Mouse (Mus musculus) kidney, embryonic 16.5 days (tissue): ENCODE data around the gene Pskh1. TPM values are rescaled to one million over a fixed set of nuclear protein-coding genes. Genes with fewer than 3 reads are reported as not detected.

Experiments
- ATAC-seq: fragments of 200-750 bp; cut with Nextera tagmentation; 2 replicates; pipeline ENCODE4 v1.8.0; 2017; ENCODE audit warnings: moderate TSS enrichment; ENCODE audit not compliant: low FRiP score, low TSS enrichment
- H3K27ac ChIP-seq: fragments of 300-500 bp; sonication (generic); 2 replicates; pipeline ENCODE4 v1.5.1; 2014; ENCODE audit warnings: low read length
- H3K27me3 ChIP-seq: fragments of 300-500 bp; sonication (generic); 2 replicates; pipeline ENCODE4 v1.6.1; 2014; ENCODE audit warnings: low read length, control low read depth, mixed read lengths; ENCODE audit not compliant: insufficient read depth
- H3K36me3 ChIP-seq: fragments of 300-500 bp; sonication (generic); 2 replicates; pipeline ENCODE4 v1.6.1; 2014; ENCODE audit warnings: low read length, control low read depth, mixed read lengths; ENCODE audit not compliant: insufficient read depth
- H3K4me1 ChIP-seq: fragments of 300-500 bp; sonication (generic); 2 replicates; pipeline ENCODE4 v1.6.1; 2014; ENCODE audit warnings: low read length, control low read depth, mixed read lengths; ENCODE audit not compliant: insufficient read depth
- H3K4me2 ChIP-seq: fragments of 300-500 bp; sonication (generic); replicated peaks from 2 replicates; pipeline ENCODE4 v1.6.1; 2014; ENCODE audit warnings: low read depth, low read length
- H3K4me3 ChIP-seq: fragments of 300-500 bp; sonication (generic); 2 replicates; pipeline ENCODE4 v1.5.1; 2014; ENCODE audit warnings: mild to moderate bottlenecking, low read length
- H3K9ac ChIP-seq: fragments of 300-500 bp; sonication (generic); replicated peaks from 2 replicates; pipeline ENCODE4 v1.6.1; 2014; ENCODE audit warnings: low read length
- H3K9me3 ChIP-seq: fragments of 300-500 bp; sonication (generic); 2 replicates; pipeline ENCODE4 v1.6.1; 2016; ENCODE audit warnings: low read length, control low read depth
- WGBS: fragments of 180-500 bp; shearing (Covaris S2); extraction: QIAGEN DNeasy Blood & Tissue Kit; methylation state at CpG from one replicate; pipeline ENCODE4 v1.1.7; 2014; 5-methylcytosine and 5-hydroxymethylcytosine counted together
- polyA plus RNA-seq: library from polyadenylated mRNA; unstranded; fragments of >200 nt; fragmentation: Nextera tagmentation; extraction: Ambion mirVana; gene quantifications from 2 replicates; pipeline ENCODE4 v1.2.1, GENCODE M21; 2015

The Pskh1 gene
- polyA plus RNA-seq, 1 experiment from 2014 or later: 46.7 TPM

GRCm38 (mm10) chr8:105931271-105931670 lies 31.0 kb downstream of the Pskh1 start:
- Histone ChIP-seq H3K27me3 (no peaks in the 10 kb centered on the region), H3K9ac (no peak overlapping the region), H3K4me1 (peaks cover 5% of the 10 kb centered on the region), H3K9me3 (no peaks in the 10 kb centered on the region), H3K4me3 (no peak overlapping the region), H3K36me3 (peaks cover 13% of the 10 kb centered on the region; the same call in 1 of the 2 replicates), H3K27ac (no peak overlapping the region), H3K4me2 (no peak overlapping the region)
- ATAC-seq: no peak
- WGBS: 93% methylated on average over 3 of the region's 3 CpGs

- 95% methylated on average over 11 of the region's 11 CpGs for WGBS
- Histone ChIP-seq H3K4me2 (no peak overlapping the region), H3K9me3 (no peaks in the 10 kb centered on the region), H3K27me3 (no peaks in the 10 kb centered on the region), H3K4me3 (no peak overlapping the region), H3K4me1 (peaks cover 8% of the 10 kb centered on the region), H3K27ac (no peak overlapping the region), H3K36me3 (peaks cover 13% of the 10 kb centered on the region; the same call in 1 of the 2 replicates), H3K9ac (no peak overlapping the region)
- ATAC-seq: no peak
Measured at GRCm38 (mm10) chr8:105932525-105932924, 32.3 kb downstream of the Pskh1 start.

DNA sequence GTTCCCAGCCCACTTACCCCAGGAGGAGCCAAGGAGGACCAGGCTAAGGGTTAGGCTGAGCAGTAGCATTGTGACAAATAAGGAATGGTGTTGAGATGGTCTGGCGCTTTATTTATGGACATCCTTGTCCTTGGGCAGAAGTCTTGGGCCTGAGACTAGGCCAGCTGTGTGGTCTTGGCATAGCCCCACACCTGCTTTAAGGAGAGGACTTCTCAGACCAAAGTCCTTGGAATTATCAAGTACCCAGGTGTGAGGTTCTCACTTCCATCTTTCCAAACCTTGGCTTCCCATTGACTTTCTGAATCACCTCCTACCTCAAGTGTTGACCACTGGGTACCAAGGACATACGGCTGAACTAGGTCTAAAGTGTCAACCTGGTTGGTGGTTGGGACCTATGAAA lies 33.5 kb downstream of the Pskh1 start, which contains the start of gene Ctrl:
Gene Ctrl (minus strand): TSS at position 101 of the 400 bp plus-strand sequence.
- H3K9me3 ChIP-seq: no peaks in the 10 kb centered on the region
- H3K4me3 ChIP-seq: no peak within 1 kb of the TSS
- no peak within 1 kb of the TSS for H3K27ac ChIP-seq
- no peak for ATAC-seq
- no peak within 1 kb of the TSS for H3K9ac ChIP-seq
- no peak within 1 kb of the TSS for H3K4me2 ChIP-seq
- H3K27me3 ChIP-seq: no peaks in the 10 kb centered on the region
- 85% methylated on average over 2 of the region's 2 CpGs for WGBS
- H3K4me1 ChIP-seq: peaks cover 15% of the 10 kb centered on the region
- peaks cover 13% of the 10 kb centered on the region; the same call in 1 of the 2 replicates for H3K36me3 ChIP-seq

- Histone ChIP-seq H3K9me3 (no peaks in the 10 kb centered on the region), H3K27me3 (no peaks in the 10 kb centered on the region), H3K27ac (no peak overlapping the region), H3K4me1 (peaks cover 15% of the 10 kb centered on the region), H3K9ac (no peak overlapping the region), H3K4me2 (no peak overlapping the region), H3K4me3 (no peak overlapping the region), H3K36me3 (peaks cover 8% of the 10 kb centered on the region; the same call in 1 of the 2 replicates)
- no peak for ATAC-seq
- WGBS: 80% methylated on average over 6 of the region's 6 CpGs
Measured at GRCm38 (mm10) chr8:105935105-105935504, 34.9 kb downstream of the Pskh1 start.

GRCm38 (mm10) chr8:105935863-105936603 lies 35.8 kb downstream of the Pskh1 start:
- WGBS: 38% methylated on average over 7 of the region's 7 CpGs
- ATAC-seq: no peak

GRCm38 (mm10) chr8:105936866-105937475 lies 36.7 kb downstream of the Pskh1 start:
- H3K9me3 ChIP-seq: no peaks in the 10 kb centered on the region
- WGBS: under 1% methylated on average over 30 of the region's 30 CpGs
- peaks cover 9% of the 10 kb centered on the region; the same call in 1 of the 2 replicates for H3K36me3 ChIP-seq
- peak; percentile 93 for ATAC-seq
- no peaks in the 10 kb centered on the region for H3K27me3 ChIP-seq
- H3K4me3 ChIP-seq: peak overlapping the region; percentile 67
- peak overlapping the region; percentile 95 for H3K4me2 ChIP-seq
- H3K9ac ChIP-seq: peak overlapping the region; percentile 82
- H3K4me1 ChIP-seq: peaks cover 15% of the 10 kb centered on the region
- peak overlapping the region; percentile 89 for H3K27ac ChIP-seq

More at GRCm38 (mm10) chr8:105935863-105936603, 35.8 kb downstream of the Pskh1 start:
- no peaks in the 10 kb centered on the region for H3K9me3 ChIP-seq
- peak overlapping the region; percentile 67 for H3K4me3 ChIP-seq
- no peaks in the 10 kb centered on the region for H3K27me3 ChIP-seq
- 0 out of 2 replicates have a peak, but pooled peaks cover 4% of the 10 kb centered on the region for H3K36me3 ChIP-seq
- peak overlapping the region; percentile 95 for H3K4me2 ChIP-seq
- peaks cover 15% of the 10 kb centered on the region for H3K4me1 ChIP-seq
- peak overlapping the region; percentile 82 for H3K9ac ChIP-seq
- H3K27ac ChIP-seq: peak overlapping the region; percentile 89; the same call in 1 of the 2 replicates

DNA sequence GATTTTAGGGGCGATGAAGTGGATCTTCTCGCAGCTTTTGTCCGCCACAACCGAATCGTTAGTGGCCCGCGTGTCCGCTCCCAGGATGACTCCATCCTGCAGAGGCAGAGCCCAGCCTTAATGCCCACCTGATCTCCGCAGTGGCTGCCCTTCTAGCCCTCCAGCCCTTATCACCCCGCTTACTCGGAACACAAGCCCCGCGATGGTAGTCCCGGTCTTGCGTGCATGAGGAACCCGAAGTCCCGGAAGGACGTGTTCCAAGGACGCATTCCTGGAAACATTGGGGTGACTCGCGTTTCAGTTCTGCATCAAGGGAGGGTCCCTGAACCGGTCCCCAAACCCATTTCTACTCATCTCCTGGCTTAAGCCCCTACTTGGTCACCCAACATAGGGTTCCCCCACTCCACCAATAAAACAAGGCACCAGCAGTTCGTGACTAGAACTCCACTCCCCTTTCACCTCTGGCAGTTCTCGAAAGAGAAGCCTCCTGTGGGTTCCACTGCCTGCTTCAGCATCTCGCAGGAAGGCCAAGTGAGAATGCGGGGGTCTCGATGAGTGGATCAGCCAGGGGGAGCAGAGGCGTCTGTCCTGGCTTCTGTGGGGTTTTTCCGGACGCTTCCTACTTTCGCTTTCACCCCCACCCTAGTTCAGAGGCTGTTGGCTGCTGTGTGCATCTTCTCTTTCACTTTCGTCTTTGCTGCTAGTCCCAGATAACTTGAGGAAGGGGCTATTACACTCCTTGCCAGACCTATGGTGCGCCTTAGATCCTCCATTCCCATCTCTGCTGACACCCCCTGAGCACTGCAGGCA lies 37.5 kb downstream of the Pskh1 start:
- H3K9me3 ChIP-seq: no peaks in the 10 kb centered on the region
- peak; percentile 24; the same call in 1 of the 2 replicates for ATAC-seq
- H3K27me3 ChIP-seq: no peaks in the 10 kb centered on the region
- H3K9ac ChIP-seq: peak overlapping the region; percentile 82
- peak overlapping the region; percentile 89 for H3K27ac ChIP-seq
- H3K4me3 ChIP-seq: peak overlapping the region; percentile 67
- H3K36me3 ChIP-seq: peaks cover 6% of the 10 kb centered on the region; the same call in 1 of the 2 replicates
- H3K4me2 ChIP-seq: peak overlapping the region; percentile 95
- peaks cover 15% of the 10 kb centered on the region for H3K4me1 ChIP-seq
- under 1% methylated on average over 33 of the region's 33 CpGs for WGBS

DNA sequence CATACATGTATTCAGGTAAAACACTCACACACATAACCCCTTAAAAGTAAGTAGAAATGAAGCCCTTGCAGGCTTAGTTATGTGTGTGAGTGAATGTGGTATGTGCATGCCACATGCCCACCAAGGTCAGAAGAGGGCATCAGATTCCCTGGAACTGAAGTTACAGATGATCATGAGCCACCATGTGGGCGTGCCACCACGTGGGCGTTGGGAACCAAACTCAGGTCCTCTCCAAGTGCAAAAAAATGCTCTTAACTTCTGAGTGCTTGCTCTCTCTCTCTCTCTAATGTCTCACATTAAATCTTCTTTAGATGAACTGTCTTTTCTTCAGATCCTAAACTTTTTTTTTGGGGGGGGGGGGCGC lies 38.0 kb downstream of the Pskh1 start, which contains the start of gene Psmb10:
Gene Psmb10 (minus strand): TSS at position 139 of the 364 bp plus-strand sequence.
- Histone ChIP-seq H3K9ac (peak within 1 kb of the TSS; percentile 82), H3K9me3 (no peaks in the 10 kb centered on the region), H3K4me1 (peaks cover 15% of the 10 kb centered on the region), H3K27me3 (no peaks in the 10 kb centered on the region), H3K27ac (peak within 1 kb of the TSS; percentile 89), H3K36me3 (peaks cover 10% of the 10 kb centered on the region; the same call in 1 of the 2 replicates), H3K4me2 (peak within 1 kb of the TSS; percentile 95), H3K4me3 (peak within 1 kb of the TSS; percentile 67)
- ATAC-seq: no peak
- WGBS: 15% methylated on average over 4 of the region's 4 CpGs

DNA sequence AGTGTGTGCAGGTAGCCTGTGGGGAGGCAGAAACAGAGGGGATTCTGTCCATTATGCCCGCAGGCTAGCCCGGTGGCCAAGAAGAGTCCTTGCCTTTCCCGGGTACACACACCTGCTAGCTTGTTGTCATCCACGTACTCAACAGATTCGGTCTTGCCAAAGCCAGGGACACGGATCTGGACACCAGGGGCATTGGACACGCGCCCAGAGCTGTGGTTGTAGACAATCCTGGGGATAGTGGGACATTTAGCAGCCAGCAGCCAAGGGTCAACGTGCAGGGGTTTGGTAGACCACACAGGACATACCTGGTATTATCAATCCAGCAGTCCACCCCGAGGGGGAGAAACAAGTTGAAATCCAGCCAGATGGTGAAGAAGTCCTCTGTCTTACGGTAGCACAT lies 41.8 kb downstream of the Pskh1 start:
- Histone ChIP-seq H3K4me2 (no peak overlapping the region), H3K4me1 (peaks cover 7% of the 10 kb centered on the region), H3K36me3 (peaks cover 41% of the 10 kb centered on the region), H3K27me3 (no peaks in the 10 kb centered on the region), H3K9me3 (no peaks in the 10 kb centered on the region), H3K4me3 (no peak overlapping the region), H3K27ac (no peak overlapping the region), H3K9ac (no peak overlapping the region)
- WGBS: 95% methylated on average over 11 of the region's 11 CpGs
- no peak for ATAC-seq
